Mouse (Mus musculus): ENCODE data around the gene Fli1. TPM values are rescaled to one million over a fixed set of nuclear protein-coding genes. Genes with fewer than 3 reads are reported as not detected.

Fli1 gene
- polyA plus RNA-seq, 1 experiment, result 11.7 TPM

DNA sequence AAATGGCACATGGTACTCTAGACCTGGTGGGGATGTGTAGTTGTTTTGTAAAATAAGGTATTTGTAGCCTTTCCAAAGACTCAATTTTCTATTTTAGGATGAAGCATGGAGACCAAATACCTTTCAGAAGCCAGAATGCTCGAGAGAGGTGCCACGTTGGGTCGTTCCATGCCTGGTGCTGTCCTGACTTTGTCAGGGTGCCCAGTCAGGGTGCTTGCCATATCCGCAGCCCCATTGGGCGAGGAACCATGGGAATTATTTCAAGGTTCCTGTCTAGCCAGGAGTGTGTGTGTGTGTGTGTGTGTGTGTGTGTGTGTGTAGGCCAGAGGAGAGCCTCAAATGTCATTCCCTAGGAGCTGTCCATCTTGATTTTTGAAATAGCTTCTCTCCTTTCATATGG lies 132.0 kb downstream of the Fli1 start:
- Histone ChIP-seq H3K27ac (replicated peaks; ENCODE audit: low read depth, low read length) (no peak overlapping the region), H3K4me3 (ENCODE audit: insufficient read depth, low read depth, low read length) (no peak overlapping the region), H3K4me1 (ENCODE audit: control insufficient read depth, insufficient read depth, insufficient read length, low read length) (no peaks in the 10 kb centered on the region; the same call in 1 of the 2 replicates)

DNA sequence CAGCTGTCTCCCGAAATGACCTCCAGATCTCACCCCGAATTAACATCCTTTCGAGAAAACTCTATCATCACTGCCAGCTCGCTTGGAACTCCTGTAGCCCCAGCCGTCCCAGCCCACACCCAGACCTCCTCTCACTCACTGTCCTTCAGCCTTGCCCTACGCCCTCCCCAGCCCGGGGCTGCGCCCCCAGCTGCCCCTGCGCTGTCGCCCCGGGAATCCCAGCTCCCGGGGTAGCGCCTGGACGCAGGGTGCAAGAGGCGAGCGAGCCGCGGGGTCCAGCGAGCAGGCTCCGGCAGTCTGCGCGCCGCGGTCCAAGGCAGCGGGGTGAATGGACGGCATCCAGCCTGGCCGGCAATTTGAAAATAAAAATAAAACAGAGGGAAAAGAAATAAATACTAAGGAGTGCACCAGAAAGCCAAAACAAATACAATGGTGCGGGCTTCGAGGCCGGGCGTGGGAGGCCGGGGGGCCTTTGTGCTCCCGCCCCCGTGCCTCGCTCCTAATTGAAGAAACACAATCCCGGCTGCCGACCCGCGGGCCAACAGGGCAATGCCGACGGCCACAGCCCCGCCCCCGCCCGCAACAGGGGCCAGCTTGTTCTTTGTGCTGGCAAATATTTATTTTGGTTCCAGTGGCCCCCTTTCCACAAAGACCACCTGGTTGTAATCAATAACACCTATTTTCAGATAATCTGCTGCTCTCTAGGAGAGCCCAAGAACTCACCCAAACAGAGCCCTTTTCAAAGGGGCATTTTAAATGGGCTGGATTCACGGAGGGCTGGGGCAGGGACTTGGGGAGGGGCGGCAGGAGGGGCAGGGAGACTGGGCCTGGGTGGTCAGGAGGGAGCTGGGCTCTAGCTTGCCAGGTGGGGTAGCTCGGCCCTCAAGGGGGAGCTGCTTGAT lies 133.3 kb downstream of the Fli1 start:
- Histone ChIP-seq H3K4me3 (ENCODE audit: insufficient read depth, low read depth, low read length) (peak overlapping the region; percentile 58), H3K27ac (replicated peaks; ENCODE audit: low read depth, low read length) (no peak overlapping the region), H3K4me1 (ENCODE audit: control insufficient read depth, insufficient read depth, insufficient read length, low read length) (no peaks in the 10 kb centered on the region; the same call in 1 of the 2 replicates)

DNA sequence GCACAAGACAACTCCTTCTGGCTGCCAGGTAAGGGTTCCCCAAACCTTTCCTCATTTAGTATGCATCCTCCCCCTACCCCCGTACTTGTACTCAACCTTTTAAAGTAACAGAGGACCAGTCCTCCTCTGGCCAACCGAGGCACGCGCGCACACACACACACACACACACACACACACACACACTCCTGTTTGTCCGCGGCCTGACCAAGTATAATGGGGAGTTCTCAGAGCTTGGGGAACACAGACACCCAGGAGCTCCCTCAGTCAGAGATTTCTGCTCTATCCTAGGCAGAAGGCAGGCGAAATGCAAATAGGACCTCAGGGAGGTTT lies 134.0 kb downstream of the Fli1 start:
- no peaks in the 10 kb centered on the region; the same call in 1 of the 2 replicates for H3K4me1 ChIP-seq (ENCODE audit: control insufficient read depth, insufficient read depth, insufficient read length, low read length)

GRCm38 (mm10) chr9:32405191-32405925 lies 137.3 kb downstream of the Fli1 start:
- Histone ChIP-seq H3K4me3 (ENCODE audit: insufficient read depth, low read depth, low read length) (no peak overlapping the region), H3K4me1 (ENCODE audit: control insufficient read depth, insufficient read depth, insufficient read length, low read length) (peaks cover 3% of the 10 kb centered on the region; the same call in 1 of the 2 replicates), H3K27ac (replicated peaks; ENCODE audit: low read depth, low read length) (no peak overlapping the region)

More for the DNA sequence above, 134.0 kb downstream of the Fli1 start:
- no peak overlapping the region for H3K27ac ChIP-seq (replicated peaks; ENCODE audit: low read depth, low read length)
- peak overlapping the region; percentile 58 for H3K4me3 ChIP-seq (ENCODE audit: insufficient read depth, low read depth, low read length)

DNA sequence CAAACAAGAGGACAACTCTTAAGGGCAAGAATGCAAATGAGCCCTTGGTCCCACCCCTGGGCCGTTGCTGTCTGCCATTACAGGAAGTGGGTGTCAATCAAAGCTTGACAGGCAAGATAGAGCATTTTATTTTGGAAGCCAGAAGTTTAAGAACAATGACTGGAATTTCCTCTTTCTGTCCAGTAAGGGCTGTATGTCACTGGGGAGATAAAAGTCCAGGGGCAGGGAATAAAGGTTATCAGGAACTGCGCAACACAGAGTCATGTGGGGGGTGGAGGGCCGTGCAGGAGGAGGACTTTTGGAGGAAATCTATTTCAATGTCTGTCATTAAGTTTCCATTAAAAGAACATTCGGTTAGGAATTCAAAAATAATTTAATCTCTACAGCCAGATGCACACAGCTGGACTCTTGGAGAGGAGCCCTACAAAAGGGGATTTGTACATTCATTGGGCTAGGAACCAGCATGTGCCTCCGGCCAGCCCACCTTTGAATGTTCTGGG lies 141.9 kb downstream of the Fli1 start:
- Histone ChIP-seq H3K4me1 (ENCODE audit: control insufficient read depth, insufficient read depth, insufficient read length, low read length) (peaks cover 12% of the 10 kb centered on the region; the same call in 1 of the 2 replicates), H3K27ac (replicated peaks; ENCODE audit: low read depth, low read length) (peak overlapping the region; percentile 94), H3K4me3 (ENCODE audit: insufficient read depth, low read depth, low read length) (no peak overlapping the region)

DNA sequence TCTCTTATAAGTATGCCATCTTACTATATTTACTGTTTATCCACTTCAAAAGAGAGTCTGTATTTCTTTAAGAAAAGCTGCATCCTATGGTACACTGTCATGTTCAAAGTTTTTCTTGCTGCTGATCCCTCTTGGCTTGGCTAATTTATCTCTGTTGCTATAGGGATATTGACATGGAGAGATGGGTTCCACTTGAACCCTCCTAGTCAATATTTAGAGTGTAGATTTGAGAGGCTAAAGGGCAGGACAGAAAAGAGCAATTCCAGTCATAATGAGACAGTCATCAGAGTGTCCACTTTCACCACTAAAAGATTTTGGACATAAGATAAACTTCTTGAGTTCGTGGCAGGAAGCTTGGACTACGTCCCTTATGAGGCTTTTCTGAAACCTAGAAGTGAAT lies 142.4 kb downstream of the Fli1 start:
- Histone ChIP-seq H3K27ac (replicated peaks; ENCODE audit: low read depth, low read length) (peak overlapping the region; percentile 94), H3K4me3 (ENCODE audit: insufficient read depth, low read depth, low read length) (no peak overlapping the region), H3K4me1 (ENCODE audit: control insufficient read depth, insufficient read depth, insufficient read length, low read length) (peaks cover 16% of the 10 kb centered on the region; the same call in 1 of the 2 replicates)

DNA sequence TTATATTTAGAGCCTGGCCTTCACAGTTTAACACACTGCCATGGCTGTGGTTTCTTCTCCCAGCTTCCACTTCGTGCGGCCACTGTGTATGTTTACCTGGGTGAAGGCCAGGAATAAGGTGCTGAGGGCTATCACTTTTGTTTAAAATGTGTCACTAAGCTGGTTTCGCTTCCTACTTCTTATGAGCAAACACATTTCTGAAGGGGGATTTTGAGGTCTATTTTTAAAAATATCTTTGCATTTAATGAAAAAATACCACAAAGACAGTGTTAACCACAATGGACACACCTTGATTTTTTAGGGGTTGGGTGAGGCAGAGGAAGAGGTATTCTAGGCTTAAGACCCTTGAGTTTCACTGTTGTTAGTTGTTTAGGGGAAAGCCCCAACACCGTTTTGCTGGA lies 147.9 kb downstream of the Fli1 start:
- H3K27ac ChIP-seq (replicated peaks; ENCODE audit: low read depth, low read length), result peak overlapping the region; percentile 74
- peaks cover 17% of the 10 kb centered on the region; the same call in 1 of the 2 replicates for H3K4me1 ChIP-seq (ENCODE audit: control insufficient read depth, insufficient read depth, insufficient read length, low read length)
- H3K4me3 ChIP-seq (ENCODE audit: insufficient read depth, low read depth, low read length), result no peak overlapping the region

- peaks cover 10% of the 10 kb centered on the region; the same call in 1 of the 2 replicates for H3K4me1 ChIP-seq (ENCODE audit: control insufficient read depth, insufficient read depth, insufficient read length, low read length)
- no peak overlapping the region for H3K4me3 ChIP-seq (ENCODE audit: insufficient read depth, low read depth, low read length)
- H3K27ac ChIP-seq (replicated peaks; ENCODE audit: low read depth, low read length), result no peak overlapping the region
Observed at GRCm38 (mm10) chr9:32392716-32393115, 149.9 kb downstream of the Fli1 start.

- no peak overlapping the region for H3K4me3 ChIP-seq (ENCODE audit: insufficient read depth, low read depth, low read length)
- no peak overlapping the region for H3K27ac ChIP-seq (replicated peaks; ENCODE audit: low read depth, low read length)
- H3K4me1 ChIP-seq (ENCODE audit: control insufficient read depth, insufficient read depth, insufficient read length, low read length), result peaks cover 10% of the 10 kb centered on the region; the same call in 1 of the 2 replicates
Observed at GRCm38 (mm10) chr9:32391701-32392100, 151.0 kb downstream of the Fli1 start.

- Histone ChIP-seq H3K4me1 (ENCODE audit: control insufficient read depth, insufficient read depth, insufficient read length, low read length) (peaks cover 10% of the 10 kb centered on the region; the same call in 1 of the 2 replicates), H3K4me3 (ENCODE audit: insufficient read depth, low read depth, low read length) (no peak overlapping the region), H3K27ac (replicated peaks; ENCODE audit: low read depth, low read length) (no peak overlapping the region)
Observed at GRCm38 (mm10) chr9:32391092-32391491, 151.6 kb downstream of the Fli1 start.

DNA sequence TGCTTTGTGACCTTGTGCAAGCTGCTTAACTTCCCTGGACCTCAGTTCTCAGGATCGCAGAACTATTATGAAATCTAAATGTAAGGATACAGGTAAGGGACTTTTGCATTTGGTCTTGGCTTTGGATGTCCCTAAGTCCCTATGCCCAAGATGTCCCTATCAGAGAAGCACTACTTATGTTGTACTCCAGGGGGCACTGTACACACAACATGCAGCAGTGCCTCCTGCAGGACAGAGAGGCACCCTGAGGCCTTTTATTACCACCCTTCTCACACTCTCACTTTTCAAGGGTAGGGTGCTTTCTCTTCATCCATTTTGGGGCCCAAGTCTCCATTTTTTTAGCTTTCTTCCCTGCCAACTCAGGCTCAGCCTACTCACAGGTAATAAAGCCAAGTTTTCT lies 154.5 kb downstream of the Fli1 start:
- no peaks in the 10 kb centered on the region for H3K4me1 ChIP-seq (ENCODE audit: control insufficient read depth, insufficient read depth, insufficient read length, low read length)
- H3K27ac ChIP-seq (replicated peaks; ENCODE audit: low read depth, low read length), result no peak overlapping the region
- H3K4me3 ChIP-seq (ENCODE audit: insufficient read depth, low read depth, low read length), result no peak overlapping the region

- H3K4me3 ChIP-seq (ENCODE audit: insufficient read depth, low read depth, low read length), result no peak overlapping the region
- no peak overlapping the region for H3K27ac ChIP-seq (replicated peaks; ENCODE audit: low read depth, low read length)
Observed at GRCm38 (mm10) chr9:32384906-32385305, 157.8 kb downstream of the Fli1 start.

GRCm38 (mm10) chr9:32376863-32377590 lies 165.6 kb downstream of the Fli1 start:
- no peaks in the 10 kb centered on the region for H3K4me1 ChIP-seq (ENCODE audit: control insufficient read depth, insufficient read depth, insufficient read length, low read length)
- H3K27ac ChIP-seq (replicated peaks; ENCODE audit: low read depth, low read length), result no peak overlapping the region
- no peak overlapping the region for H3K4me3 ChIP-seq (ENCODE audit: insufficient read depth, low read depth, low read length)

More at GRCm38 (mm10) chr9:32384906-32385305, 157.8 kb downstream of the Fli1 start:
- no peaks in the 10 kb centered on the region for H3K4me1 ChIP-seq (ENCODE audit: control insufficient read depth, insufficient read depth, insufficient read length, low read length)

DNA sequence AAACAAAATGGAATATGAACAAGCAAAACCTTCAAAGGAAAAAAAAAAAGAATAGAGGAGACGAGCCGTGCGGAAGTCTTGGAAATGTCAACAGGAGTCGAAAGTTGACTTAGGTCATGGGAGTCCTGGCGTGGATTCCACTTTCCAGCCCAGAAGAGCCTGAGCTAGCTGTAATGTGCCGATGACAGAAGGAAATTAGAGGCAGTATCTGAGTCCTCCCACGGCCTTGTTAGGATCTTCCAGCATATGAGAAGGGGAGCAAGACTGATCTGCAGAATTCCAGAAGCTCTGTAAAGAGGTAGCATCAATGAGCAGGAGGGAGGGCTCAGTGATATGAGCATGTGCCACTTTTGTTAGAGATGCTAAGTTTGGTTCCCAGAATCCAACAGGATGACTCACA lies 166.6 kb downstream of the Fli1 start:
- Histone ChIP-seq H3K4me3 (ENCODE audit: insufficient read depth, low read depth, low read length) (no peak overlapping the region), H3K4me1 (ENCODE audit: control insufficient read depth, insufficient read depth, insufficient read length, low read length) (no peaks in the 10 kb centered on the region), H3K27ac (replicated peaks; ENCODE audit: low read depth, low read length) (no peak overlapping the region)

DNA sequence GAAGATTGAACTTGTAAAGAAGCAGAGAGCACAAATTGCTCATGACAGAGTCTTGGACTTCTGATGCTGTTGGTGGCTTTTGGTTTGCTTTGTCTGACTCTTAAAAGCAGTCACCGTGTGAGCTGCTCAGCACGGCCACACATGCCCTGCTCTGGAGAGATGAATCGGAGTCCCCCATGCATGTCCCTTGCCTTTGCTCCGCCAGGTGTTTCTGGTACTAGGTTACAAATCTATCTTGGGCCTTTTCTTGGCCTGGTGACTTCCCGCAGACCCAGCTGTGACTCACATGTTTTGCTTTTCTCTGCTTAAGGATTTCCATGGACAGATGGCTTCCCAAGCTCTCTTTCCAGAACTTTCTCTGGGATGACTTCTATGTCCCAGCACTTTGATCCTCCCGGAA lies 169.0 kb downstream of the Fli1 start:
- no peaks in the 10 kb centered on the region for H3K4me1 ChIP-seq (ENCODE audit: control insufficient read depth, insufficient read depth, insufficient read length, low read length)
- H3K4me3 ChIP-seq (ENCODE audit: insufficient read depth, low read depth, low read length), result no peak overlapping the region
- no peak overlapping the region for H3K27ac ChIP-seq (replicated peaks; ENCODE audit: low read depth, low read length)
